Mouse (Mus musculus) kidney, embryonic 15.5 days (tissue): Measurements from ENCODE around the gene Tigd3. TPM values are rescaled to one million over a fixed set of nuclear protein-coding genes. Genes with fewer than 3 reads are reported as not detected.

Experiments used
- ATAC-seq: fragments of 200-750 bp; cut with Nextera tagmentation; replicated peaks from 2 replicates; pipeline ENCODE4 v1.8.0; 2017; ENCODE audit warnings: moderate TSS enrichment; ENCODE audit not compliant: low FRiP score
- H3K27ac ChIP-seq: fragments of 300-500 bp; sonication (generic); 2 replicates; pipeline ENCODE4 v1.5.1; 2015; ENCODE audit warnings: mild to moderate bottlenecking, inconsistent platforms
- H3K27me3 ChIP-seq: fragments of 300-500 bp; sonication (generic); 2 replicates; pipeline ENCODE4 v1.6.1; 2015; ENCODE audit warnings: inconsistent platforms
- H3K36me3 ChIP-seq: fragments of 300-500 bp; sonication (generic); 2 replicates; pipeline ENCODE4 v1.6.1; 2015; ENCODE audit warnings: inconsistent platforms
- H3K4me1 ChIP-seq: fragments of 300-500 bp; sonication (generic); 2 replicates; pipeline ENCODE4 v1.6.1; 2015; ENCODE audit warnings: inconsistent platforms
- H3K4me2 ChIP-seq: fragments of 300-500 bp; sonication (generic); 2 replicates; pipeline ENCODE4 v1.6.1; 2015; ENCODE audit warnings: moderate library complexity, mild to moderate bottlenecking, inconsistent platforms
- H3K4me3 ChIP-seq: fragments of 300-500 bp; sonication (generic); replicated peaks from 2 replicates; pipeline ENCODE4 v1.5.1; 2015; ENCODE audit warnings: mild to moderate bottlenecking, inconsistent platforms
- H3K9ac ChIP-seq: fragments of 300-500 bp; sonication (generic); 2 replicates; pipeline ENCODE4 v1.6.1; 2015; ENCODE audit warnings: mild to moderate bottlenecking, inconsistent platforms
- H3K9me3 ChIP-seq: fragments of 300-500 bp; sonication (generic); replicated peaks from 2 replicates; pipeline ENCODE4 v1.6.1; 2016; ENCODE audit warnings: inconsistent platforms
- WGBS: fragments of 180-500 bp; shearing (Covaris S2); methylation state at CpG from one replicate; pipeline ENCODE4 v1.1.7; 2015; ENCODE audit warnings: mixed read lengths; 5-methylcytosine and 5-hydroxymethylcytosine counted together
- polyA plus RNA-seq: library from polyadenylated mRNA; unstranded; fragments of >200 nt; fragmentation: Nextera tagmentation; extraction: Ambion mirVana; gene quantifications from 2 replicates; pipeline ENCODE4 v1.2.1, GENCODE M21; 2015

Tigd3 gene
- polyA plus RNA-seq, 1 experiment from 2014 or later = 4.2 TPM

DNA sequence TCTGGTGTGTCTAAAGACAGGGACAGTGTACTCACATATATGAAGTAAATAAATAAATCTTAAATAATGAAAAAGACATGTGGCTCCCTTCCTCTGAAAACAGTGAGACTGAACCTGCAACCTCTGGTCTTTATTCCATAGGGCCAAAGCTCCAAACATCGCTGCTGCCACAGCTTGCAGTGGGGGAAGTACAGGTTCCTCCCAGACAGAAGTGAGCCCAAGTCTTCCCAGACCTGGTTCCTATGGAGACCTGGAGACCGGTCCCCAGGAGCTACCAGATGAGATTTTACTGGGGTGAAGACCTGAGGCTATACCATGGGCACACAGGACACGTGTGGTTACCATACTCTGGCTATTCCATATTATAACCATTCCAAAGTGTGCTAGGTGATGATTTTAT is 43.1 kb downstream of the Tigd3 start:
- H3K27ac ChIP-seq = no peak overlapping the region
- no peaks in the 10 kb centered on the region for H3K9me3 ChIP-seq
- H3K36me3 ChIP-seq = peaks cover 44% of the 10 kb centered on the region
- H3K27me3 ChIP-seq = no peaks in the 10 kb centered on the region
- no peak overlapping the region for H3K4me3 ChIP-seq
- 86% methylated on average over 3 of the region's 3 CpGs for WGBS
- H3K4me1 ChIP-seq = peaks cover 48% of the 10 kb centered on the region
- H3K9ac ChIP-seq = no peak overlapping the region
- ATAC-seq = no peak
- no peak overlapping the region for H3K4me2 ChIP-seq

DNA sequence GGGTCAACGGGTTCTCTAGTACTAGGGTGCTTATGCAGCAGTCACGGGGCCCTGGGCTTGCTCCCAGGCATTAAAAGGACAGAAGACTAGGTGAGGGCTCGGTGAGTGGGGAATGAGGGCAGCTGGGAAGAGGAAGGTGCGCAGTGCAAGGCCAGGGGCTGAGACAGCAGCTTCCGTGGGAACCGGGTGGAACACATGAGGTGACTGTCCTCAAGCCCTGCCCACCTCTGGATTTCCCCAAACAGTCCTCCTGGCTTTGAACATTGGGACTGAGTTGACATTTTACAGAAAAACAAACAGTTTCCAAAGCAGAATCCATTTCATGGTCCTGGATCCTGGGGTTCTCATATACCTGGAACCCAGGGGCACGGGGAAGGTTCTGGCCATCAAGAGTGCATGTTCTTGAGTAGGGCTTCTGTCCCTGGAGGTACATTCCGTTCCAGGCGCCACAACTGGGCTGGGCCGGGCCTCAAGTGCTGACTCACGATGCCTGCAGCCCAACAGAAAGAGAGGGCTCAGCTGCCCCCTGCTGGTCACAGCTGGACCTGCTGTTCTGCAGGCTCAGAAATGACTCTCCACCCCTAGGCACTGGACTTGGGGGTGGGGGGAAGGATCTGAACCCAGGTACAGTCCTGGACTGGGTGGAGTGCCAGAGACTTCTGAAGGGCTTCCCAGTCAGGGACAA is 44.0 kb downstream of the Tigd3 start:
- ATAC-seq = peak; percentile 37; the same call in 1 of the 2 replicates
- Histone ChIP-seq H3K4me2 (peak overlapping the region; percentile 60), H3K4me3 (0 out of 2 replicates have a peak overlapping the region, but pooled peaks have one; percentile 2)

DNA sequence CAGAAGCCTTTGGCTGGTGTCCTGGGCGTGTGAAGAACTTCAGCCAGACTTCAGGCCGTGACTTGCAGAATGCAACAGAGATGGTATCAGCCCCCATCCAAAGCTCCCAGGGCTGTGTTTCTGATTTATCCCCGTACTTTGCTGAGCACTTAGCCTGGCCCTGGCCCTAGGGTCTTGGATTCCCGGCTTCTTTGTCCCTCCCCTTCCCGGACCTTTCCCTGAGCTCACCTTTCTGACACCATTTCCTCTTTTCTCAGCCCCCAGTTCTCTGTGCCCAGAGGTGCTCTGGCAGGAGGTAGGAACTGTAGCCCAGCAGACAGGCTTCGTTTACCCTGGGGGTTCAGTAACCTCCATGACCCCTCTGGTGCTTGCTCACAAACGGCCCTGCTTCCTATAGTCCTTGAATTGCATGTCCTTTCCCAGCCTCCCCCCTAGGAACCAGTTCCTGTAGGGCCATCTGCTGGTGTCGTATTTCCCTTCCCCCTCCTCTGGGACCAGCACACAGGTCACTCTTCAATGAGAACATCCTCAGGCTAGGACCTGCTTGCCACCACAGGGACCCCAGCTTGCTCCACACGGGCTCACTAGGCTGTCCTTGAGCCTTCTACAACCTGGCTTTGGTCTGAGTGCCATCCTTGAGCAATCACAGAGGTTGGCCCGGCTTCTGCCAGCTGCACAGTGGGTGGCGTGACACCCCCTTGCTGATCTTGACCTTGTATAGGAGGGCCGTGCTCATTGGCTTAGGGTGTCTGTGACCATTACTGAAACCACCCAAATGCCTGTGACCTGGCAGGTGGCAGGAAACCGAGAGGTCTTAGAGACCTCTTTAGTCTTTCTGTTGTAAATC is 44.9 kb downstream of the Tigd3 start:
- peaks cover 28% of the 10 kb centered on the region for H3K36me3 ChIP-seq
- peaks cover 64% of the 10 kb centered on the region for H3K4me1 ChIP-seq
- ATAC-seq = no peak
- peak overlapping the region; percentile 60 for H3K4me2 ChIP-seq
- WGBS = 11% methylated on average over 13 of the region's 13 CpGs
- H3K27me3 ChIP-seq = no peaks in the 10 kb centered on the region
- peak overlapping the region; percentile 7 for H3K4me3 ChIP-seq
- peak overlapping the region; percentile 98 for H3K27ac ChIP-seq
- no peaks in the 10 kb centered on the region for H3K9me3 ChIP-seq
- peak overlapping the region; percentile 29 for H3K9ac ChIP-seq

More for the DNA sequence above, 44.0 kb downstream of the Tigd3 start:
- H3K36me3 ChIP-seq = peaks cover 35% of the 10 kb centered on the region
- WGBS = 27% methylated on average over 11 of the region's 11 CpGs
- no peaks in the 10 kb centered on the region for H3K9me3 ChIP-seq
- H3K27ac ChIP-seq = peak overlapping the region; percentile 98
- H3K9ac ChIP-seq = no peak overlapping the region
- peaks cover 55% of the 10 kb centered on the region for H3K4me1 ChIP-seq
- H3K27me3 ChIP-seq = no peaks in the 10 kb centered on the region

DNA sequence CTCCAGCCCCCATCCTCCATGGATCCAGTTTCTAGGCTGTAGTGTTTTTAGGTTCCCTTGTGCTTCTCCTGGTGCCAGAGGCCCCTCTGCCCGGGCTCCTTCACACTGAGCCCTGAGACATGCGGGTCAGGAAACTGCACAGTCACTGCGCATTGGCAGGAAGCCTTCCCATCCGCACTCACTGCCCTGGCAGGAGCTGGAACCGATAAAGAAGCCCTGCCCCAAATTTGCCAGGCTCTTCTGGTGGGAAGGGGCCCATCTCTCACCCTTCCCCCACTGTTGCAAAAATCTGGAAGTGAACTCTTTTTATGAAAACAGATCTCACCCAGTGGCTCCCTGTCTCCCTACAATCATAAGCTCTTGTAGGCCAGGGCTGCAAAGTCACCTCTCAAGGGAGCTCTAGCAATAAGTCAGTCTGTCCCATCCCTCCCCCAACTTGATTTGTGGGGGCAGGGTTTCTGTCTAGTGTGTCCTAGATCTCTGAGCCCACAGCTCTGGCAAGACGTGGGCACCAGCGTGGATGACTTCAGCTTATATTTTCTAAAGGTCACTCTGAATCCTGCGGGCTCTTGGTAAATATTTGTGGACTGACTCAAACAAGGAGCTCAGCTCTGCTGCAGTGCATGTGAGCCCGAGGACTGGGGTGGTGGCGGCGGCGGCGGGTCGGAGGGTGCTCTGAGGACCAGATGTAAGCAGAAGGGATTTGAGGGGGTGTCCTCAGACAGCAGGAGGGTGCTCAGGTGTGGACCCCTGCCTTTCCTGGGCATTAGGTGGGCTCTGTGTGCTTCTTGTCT is 45.7 kb downstream of the Tigd3 start:
- no peaks in the 10 kb centered on the region for H3K9me3 ChIP-seq
- peaks cover 24% of the 10 kb centered on the region for H3K36me3 ChIP-seq
- peak overlapping the region; percentile 60 for H3K4me2 ChIP-seq
- H3K4me1 ChIP-seq = peaks cover 72% of the 10 kb centered on the region
- peak overlapping the region; percentile 19; the same call in 1 of the 2 replicates for H3K9ac ChIP-seq
- H3K4me3 ChIP-seq = peak overlapping the region; percentile 7
- whole genome bisulfite sequencing = 22% methylated on average over 14 of the region's 14 CpGs
- no peaks in the 10 kb centered on the region for H3K27me3 ChIP-seq
- no peak for ATAC-seq
- H3K27ac ChIP-seq = peak overlapping the region; percentile 98

DNA sequence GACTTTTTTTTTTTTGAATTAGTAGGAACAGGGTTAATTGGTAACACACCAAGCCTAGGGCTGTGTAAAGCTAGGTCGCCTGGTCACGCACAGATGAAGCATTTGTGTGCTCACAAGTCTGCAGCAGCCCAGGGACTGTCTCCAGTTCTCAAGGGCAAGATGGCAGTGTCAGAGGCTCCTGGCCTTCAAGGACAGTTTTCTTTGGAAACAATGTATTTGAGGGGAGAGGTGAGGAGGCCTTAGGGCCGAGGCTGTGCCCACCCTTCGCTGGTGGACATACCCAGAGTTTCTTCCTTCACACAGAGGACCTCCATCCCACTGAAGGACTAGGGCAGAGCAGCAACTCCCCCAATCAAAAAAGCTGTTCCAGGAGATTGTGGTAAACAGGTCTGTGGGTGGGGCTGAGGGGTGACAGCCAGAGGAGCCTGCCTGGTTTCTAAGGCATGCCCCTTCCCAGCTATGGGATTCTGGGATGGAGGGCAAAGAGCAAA is 46.6 kb downstream of the Tigd3 start:
- Histone ChIP-seq H3K9ac (peak overlapping the region; percentile 19; the same call in 1 of the 2 replicates), H3K36me3 (peaks cover 15% of the 10 kb centered on the region), H3K27me3 (no peaks in the 10 kb centered on the region), H3K4me3 (peak overlapping the region; percentile 41; the same call in 1 of the 2 replicates), H3K4me2 (peak overlapping the region; percentile 60), H3K9me3 (no peaks in the 10 kb centered on the region), H3K4me1 (peaks cover 81% of the 10 kb centered on the region), H3K27ac (peak overlapping the region; percentile 98)
- ATAC-seq = no peak
- WGBS = 40% methylated on average over 4 of the region's 4 CpGs

DNA sequence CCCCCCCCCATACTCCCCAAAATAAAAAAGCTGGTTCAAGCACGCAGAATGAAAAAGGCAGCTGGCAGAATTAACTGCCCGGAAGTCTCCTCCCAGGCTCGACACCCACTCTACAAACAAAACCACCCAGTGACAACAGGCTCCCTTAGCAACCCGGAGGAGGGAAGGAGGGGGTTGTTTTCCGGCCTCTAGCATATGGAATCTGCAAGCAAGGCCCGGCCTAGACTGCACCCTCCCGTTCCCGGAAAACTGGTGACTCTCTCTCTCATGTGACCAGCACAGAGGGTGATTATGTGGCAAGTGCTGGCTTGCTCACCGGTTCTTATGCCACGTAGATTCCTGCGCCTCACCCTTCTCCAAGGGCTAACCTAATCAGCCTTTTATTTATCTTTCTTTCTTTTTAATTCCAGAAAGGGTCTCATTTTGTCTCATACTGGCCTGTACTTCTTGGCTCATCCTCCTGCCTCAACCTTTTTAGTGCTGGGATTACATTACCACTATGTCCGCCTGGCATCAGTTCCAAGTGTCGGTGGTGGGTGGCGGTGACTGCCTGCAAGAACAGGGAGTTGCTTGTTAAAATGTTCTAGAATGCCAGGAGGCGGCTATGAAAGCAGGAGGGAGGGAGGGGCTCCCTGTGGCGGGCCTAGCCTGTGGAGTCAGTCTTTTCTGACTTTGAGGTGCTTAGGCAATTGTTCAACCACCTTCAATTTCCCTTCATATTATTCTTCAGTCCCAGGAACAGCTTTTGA is 47.2 kb downstream of the Tigd3 start:
- Histone ChIP-seq H3K9ac (peak overlapping the region; percentile 19), H3K4me2 (peak overlapping the region; percentile 60), H3K4me1 (peaks cover 87% of the 10 kb centered on the region), H3K27me3 (no peaks in the 10 kb centered on the region), H3K36me3 (peaks cover 9% of the 10 kb centered on the region), H3K27ac (peak overlapping the region; percentile 98), H3K9me3 (no peaks in the 10 kb centered on the region), H3K4me3 (peak overlapping the region; percentile 41)
- ATAC-seq = peak; percentile 75
- WGBS = 3% methylated on average over 16 of the region's 16 CpGs

DNA sequence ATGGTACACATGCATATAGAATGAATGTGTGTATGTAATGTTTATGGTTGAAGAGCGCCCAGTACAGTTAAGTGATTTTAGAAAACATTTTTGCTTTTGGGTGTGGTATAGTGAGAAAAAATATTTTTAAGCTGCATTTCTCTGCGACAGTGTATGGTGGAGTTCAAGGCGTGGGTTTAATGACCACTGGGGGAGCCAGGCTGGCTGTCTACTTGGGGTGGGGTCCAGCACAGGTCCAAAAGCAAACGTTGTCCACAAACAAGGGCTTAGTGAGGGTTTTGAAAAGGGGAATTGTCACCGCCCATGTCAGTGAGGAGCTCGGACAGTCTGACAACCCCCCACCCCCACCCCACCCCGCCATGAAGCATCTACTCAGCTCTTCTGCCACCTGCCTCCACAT is 47.8 kb downstream of the Tigd3 start:
- H3K4me2 ChIP-seq = peak overlapping the region; percentile 60
- peak overlapping the region; percentile 41 for H3K4me3 ChIP-seq
- under 1% methylated on average over 7 of the region's 7 CpGs for WGBS
- peak overlapping the region; percentile 19; the same call in 1 of the 2 replicates for H3K9ac ChIP-seq
- peak overlapping the region; percentile 98 for H3K27ac ChIP-seq
- peaks cover 90% of the 10 kb centered on the region for H3K4me1 ChIP-seq
- 0 out of 2 replicates have a peak, but pooled peaks cover 3% of the 10 kb centered on the region for H3K36me3 ChIP-seq
- H3K27me3 ChIP-seq = no peaks in the 10 kb centered on the region
- no peaks in the 10 kb centered on the region for H3K9me3 ChIP-seq
- peak; percentile 12; the same call in 1 of the 2 replicates for ATAC-seq

DNA sequence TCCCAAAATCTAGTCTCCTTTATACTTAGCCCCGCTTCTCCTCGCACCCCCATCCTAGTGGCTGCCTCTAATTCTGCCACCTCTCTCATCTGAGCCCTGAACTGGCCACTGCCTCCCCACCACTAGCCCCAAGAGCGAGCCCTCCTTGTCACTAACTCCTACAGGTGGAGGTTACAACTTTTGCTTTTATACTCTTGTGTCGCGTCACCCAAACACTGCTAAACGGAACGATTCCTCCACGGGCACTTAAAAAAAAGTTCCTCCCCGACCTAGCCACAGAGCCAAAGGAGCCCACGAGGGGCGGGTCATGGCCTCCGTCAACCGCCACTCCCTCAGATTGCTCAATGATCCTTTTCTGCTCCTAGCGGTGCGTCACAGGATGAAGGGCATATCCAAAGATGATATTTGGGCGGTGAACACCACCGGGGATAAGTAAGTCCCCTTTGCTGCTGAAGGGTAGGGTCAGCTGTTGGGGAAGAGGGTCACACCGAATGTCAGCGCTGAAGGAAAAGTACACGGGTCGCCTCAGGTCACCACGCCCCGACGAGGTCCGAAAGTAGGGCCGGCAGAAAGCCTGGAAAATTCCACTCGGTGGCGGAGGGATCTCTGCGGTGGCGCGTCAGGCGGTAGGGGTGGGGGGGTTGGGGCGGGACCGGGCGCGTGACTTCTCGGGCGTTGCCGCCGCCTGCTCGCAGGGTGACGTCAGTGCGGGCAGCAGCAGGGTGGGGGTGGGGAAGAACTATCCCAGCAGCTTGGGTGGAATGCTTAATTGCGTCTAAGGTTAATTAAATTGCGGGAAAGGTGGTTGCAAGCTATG is 48.4 kb downstream of the Tigd3 start:
- peak overlapping the region; percentile 41 for H3K4me3 ChIP-seq
- peak overlapping the region; percentile 98 for H3K27ac ChIP-seq
- no peaks in the 10 kb centered on the region for H3K27me3 ChIP-seq
- H3K4me2 ChIP-seq = peak overlapping the region; percentile 60
- H3K9me3 ChIP-seq = no peaks in the 10 kb centered on the region
- no peaks in the 10 kb centered on the region for H3K36me3 ChIP-seq
- WGBS = 3% methylated on average over 45 of the region's 45 CpGs
- peak; percentile 18 for ATAC-seq
- peak overlapping the region; percentile 35 for H3K9ac ChIP-seq
- peaks cover 97% of the 10 kb centered on the region for H3K4me1 ChIP-seq

DNA sequence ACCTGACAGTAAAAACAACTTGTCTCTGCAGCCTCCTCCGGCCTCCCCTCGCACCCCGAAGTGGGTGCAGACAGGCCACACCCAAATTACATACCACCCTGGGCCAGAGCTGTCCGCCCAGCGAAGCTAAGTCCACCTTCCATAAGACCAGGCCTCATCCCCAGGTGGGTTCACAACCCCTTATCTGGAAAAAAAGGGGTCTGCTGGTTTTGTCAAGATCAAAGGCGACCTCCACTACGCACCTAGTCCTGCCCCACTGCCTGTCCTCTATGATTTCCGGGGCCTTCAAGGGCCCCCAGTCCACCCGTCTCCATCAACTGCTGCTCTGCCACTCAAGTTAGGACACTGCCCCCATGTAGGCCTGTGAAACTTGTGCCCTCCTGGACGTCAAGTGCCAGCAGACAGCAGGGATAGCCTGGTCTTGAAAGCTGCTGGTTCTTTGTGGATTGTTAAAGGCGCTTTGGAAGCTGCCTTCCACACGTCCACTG is 49.1 kb downstream of the Tigd3 start:
- H3K4me2 ChIP-seq = peak overlapping the region; percentile 60
- H3K9ac ChIP-seq = peak overlapping the region; percentile 35
- H3K27me3 ChIP-seq = no peaks in the 10 kb centered on the region
- peaks cover 93% of the 10 kb centered on the region for H3K4me1 ChIP-seq
- no peaks in the 10 kb centered on the region for H3K9me3 ChIP-seq
- peak overlapping the region; percentile 41 for H3K4me3 ChIP-seq
- WGBS = 52% methylated on average over 12 of the region's 12 CpGs
- no peaks in the 10 kb centered on the region for H3K36me3 ChIP-seq
- ATAC-seq = no peak
- peak overlapping the region; percentile 98 for H3K27ac ChIP-seq
